Mouse (Mus musculus) bone marrow, adult 2 months (tissue): ENCODE measurements around the gene Sox5.

Experiments
- CTCF ChIP-seq: fragments of 200-500 bp; IDR thresholded peaks from 2 replicates; pipeline ENCODE4 v1.5.1; 2011; ENCODE audit warnings: low read length, control low read depth; ENCODE audit not compliant: control insufficient read depth, insufficient read depth
- POLR2A ChIP-seq: fragments of 200-500 bp; IDR thresholded peaks from 2 replicates; pipeline ENCODE4 v1.6.1; 2011; ENCODE audit warnings: low read depth, mild to moderate bottlenecking, control low read depth, low read length, borderline replicate concordance; ENCODE audit not compliant: control insufficient read depth

GRCm38 (mm10) chr6:143854031-143854430 is 927.7 kb downstream of the Sox5 start:
- TF ChIP-seq POLR2A (no peak), CTCF (no peak)
